17 mouse cellular contexts compared by ENCODE assay signal in the genomic region with DNA sequence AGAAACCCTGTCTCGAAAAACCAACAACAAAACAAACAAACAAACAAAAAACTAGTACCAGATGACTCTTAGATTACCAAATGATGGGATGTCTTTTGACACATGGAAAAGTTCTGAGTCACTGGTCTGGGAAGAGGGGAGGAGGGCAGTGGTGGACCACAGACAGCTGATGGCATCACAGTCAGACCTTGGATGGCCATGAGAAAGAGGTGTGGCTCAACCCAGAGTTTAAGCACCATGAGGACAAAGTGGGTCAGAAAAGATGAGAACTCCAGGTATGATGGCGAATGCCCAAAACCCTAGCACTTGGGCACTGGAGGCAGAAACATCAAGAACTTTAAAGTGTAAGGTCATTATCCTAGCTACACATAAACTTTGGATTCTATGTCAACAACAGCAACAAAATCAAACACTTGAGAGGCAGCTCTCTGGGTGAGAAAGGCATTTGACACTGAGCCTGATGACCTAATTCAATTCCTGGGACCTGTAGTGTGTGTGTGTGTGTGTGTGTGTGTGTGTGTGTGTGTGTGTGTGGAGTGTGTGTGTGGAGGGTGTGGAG. TPM values are rescaled to one million over a fixed set of nuclear protein-coding genes. Genes with fewer than 3 reads are reported as not detected.
"Had no signal": no experiment of that assay in that cellular context is flagged by ENCODE, and none has a peak within 500 bp of the region (broad histone marks: within the 10 kb centered on the region; RNA-seq: fewer than 3 reads in every experiment).

No protein-coding gene starts in this region.

- H3K4me2 ChIP-seq: kidney, embryonic 15.5 days; limb, embryonic 12.5 days; liver, embryonic 13.5 days; midbrain, embryonic 13.5 days; stomach, embryonic 15.5 days had no signal

- DNase-seq: kidney, adult 2 months; kidney, postnatal 14 days; liver, embryonic 13.5 days; lung, adult 2 months; lung, postnatal 10 days; right cerebral cortex, postnatal 14 days; thymus, adult 2 months; thymus, postnatal 25 days had no signal

- H3K9ac ChIP-seq: kidney, embryonic 15.5 days; limb, embryonic 12.5 days; liver, embryonic 13.5 days; midbrain, embryonic 13.5 days; stomach, embryonic 15.5 days had no signal

- H3K9me3 ChIP-seq: kidney, embryonic 15.5 days; limb, embryonic 12.5 days; liver, embryonic 13.5 days; megakaryocyte, embryonic 14.5 days; midbrain, embryonic 13.5 days; stomach, embryonic 15.5 days had no signal

- H3K27me3 ChIP-seq: kidney, embryonic 15.5 days; limb, embryonic 12.5 days; liver, embryonic 13.5 days; megakaryocyte, embryonic 14.5 days; midbrain, embryonic 13.5 days; stomach, embryonic 15.5 days had no signal

- ATAC-seq: intestine, embryonic 16.5 days; midbrain, embryonic 13.5 days had no signal

- H3K4me1 ChIP-seq: stomach, embryonic 15.5 days had no signal

- H3K4me3 ChIP-seq: kidney, embryonic 15.5 days; limb, embryonic 12.5 days; liver, embryonic 13.5 days; megakaryocyte, embryonic 14.5 days; midbrain, embryonic 13.5 days; stomach, embryonic 15.5 days had no signal

- H3K27ac ChIP-seq: kidney, embryonic 15.5 days; limb, embryonic 12.5 days; liver, embryonic 13.5 days; macrophage; midbrain, embryonic 13.5 days; stomach, embryonic 15.5 days had no signal

RNA-seq across cellular contexts. Expression of gene Acat3, which starts 2.9 kb away (rescaled TPM):
- total RNA-seq: monocyte, adult 5-6 weeks had no signal
- polyA plus RNA-seq: spleen, adult 2 months had no signal

RNA-seq across cellular contexts. Expression of gene Pnldc1, which starts 27.5 kb away (rescaled TPM):
- total RNA-seq: monocyte, adult 5-6 weeks had no signal
- polyA plus RNA-seq: macrophage had no signal
